Mouse (Mus musculus) cortical plate, adult 2 months (tissue): ENCODE measurements around the gene Fam173a.

ENCODE experiments used
- CTCF ChIP-seq: fragments of 200-500 bp; IDR thresholded peaks from 2 replicates; pipeline ENCODE4 v1.5.1; 2011; ENCODE audit warnings: mild to moderate bottlenecking, control low read depth, low read length; ENCODE audit not compliant: insufficient read depth; ENCODE audit errors: extremely low read depth
- POLR2A ChIP-seq: fragments of 200-500 bp; IDR thresholded peaks from 2 replicates; pipeline ENCODE4 v1.6.1; 2011; ENCODE audit warnings: mild to moderate bottlenecking, low read length, control low read depth; ENCODE audit not compliant: insufficient read depth; ENCODE audit errors: extremely low read depth

DNA sequence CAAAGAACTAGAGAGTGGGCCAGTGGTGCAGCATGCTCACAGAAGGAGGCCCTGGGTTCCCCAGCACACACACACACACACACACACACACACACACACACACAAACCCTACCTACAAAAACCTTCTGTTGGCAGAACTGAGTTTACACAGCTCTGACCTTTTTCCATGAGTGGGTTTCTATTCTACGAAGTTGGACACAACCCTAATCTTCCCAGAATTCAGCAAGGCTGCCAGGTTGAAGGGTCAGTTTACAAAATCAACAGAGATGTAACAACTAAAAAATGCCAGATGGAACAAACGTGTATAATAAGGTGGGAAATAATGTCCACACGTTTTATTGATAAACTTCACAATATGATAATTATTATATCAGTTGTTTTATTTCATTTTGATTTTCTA is 35.0 kb downstream of the Fam173a start:
- TF ChIP-seq POLR2A (no peak), CTCF (no peak)
